Mouse (Mus musculus) stomach, embryonic 15.5 days (tissue): Measurements from ENCODE around the gene Iqce. TPM values are rescaled to one million over a fixed set of nuclear protein-coding genes. Genes with fewer than 3 reads are reported as not detected.

Source experiments
- ATAC-seq: fragments of 200-750 bp; cut with Nextera tagmentation; 2 replicates; pipeline ENCODE4 v1.8.0; 2017; ENCODE audit warnings: low read depth, moderate number of reproducible peaks, moderate TSS enrichment; ENCODE audit not compliant: insufficient read depth, low FRiP score
- H3K27ac ChIP-seq: fragments of 300-500 bp; sonication (generic); 2 replicates; pipeline ENCODE4 v1.5.1; 2015; ENCODE audit warnings: mild to moderate bottlenecking, inconsistent platforms
- H3K27me3 ChIP-seq: fragments of 300-500 bp; sonication (generic); replicated peaks from 2 replicates; pipeline ENCODE4 v1.6.1; 2015; ENCODE audit warnings: inconsistent platforms
- H3K36me3 ChIP-seq: fragments of 300-500 bp; sonication (generic); 2 replicates; pipeline ENCODE4 v1.6.1; 2015; ENCODE audit warnings: inconsistent platforms
- H3K4me1 ChIP-seq: fragments of 300-500 bp; sonication (generic); 2 replicates; pipeline ENCODE4 v1.6.1; 2015; ENCODE audit warnings: inconsistent platforms
- H3K4me2 ChIP-seq: fragments of 300-500 bp; sonication (generic); 2 replicates; pipeline ENCODE4 v1.6.1; 2015; ENCODE audit warnings: mild to moderate bottlenecking, inconsistent platforms
- H3K4me3 ChIP-seq: fragments of 300-500 bp; sonication (generic); replicated peaks from 2 replicates; pipeline ENCODE4 v1.5.1; 2015; ENCODE audit warnings: inconsistent platforms
- H3K9ac ChIP-seq: fragments of 300-500 bp; sonication (generic); 2 replicates; pipeline ENCODE4 v1.6.1; 2015; ENCODE audit warnings: inconsistent platforms
- H3K9me3 ChIP-seq: fragments of 300-500 bp; sonication (generic); 2 replicates; pipeline ENCODE4 v1.6.1; 2016; ENCODE audit warnings: inconsistent platforms
- WGBS: fragments of 180-500 bp; shearing (Covaris S2); methylation state at CpG from one replicate; pipeline ENCODE4 v1.1.7; 2015; 5-methylcytosine and 5-hydroxymethylcytosine counted together
- polyA plus RNA-seq: library from polyadenylated mRNA; unstranded; fragments of >200 nt; fragmentation: Nextera tagmentation; extraction: Ambion mirVana; gene quantifications from 2 replicates; pipeline ENCODE4 v1.2.1, GENCODE M21; 2015

The Iqce gene
- polyA plus RNA-seq, 1 experiment from 2014 or later, result 20.3 TPM

- H3K27ac ChIP-seq, result peak overlapping the region; percentile 16; the same call in 1 of the 2 replicates
- 23% methylated on average over 6 of the region's 6 CpGs for WGBS
Observed at GRCm38 (mm10) chr5:140619151-140619771, 82.9 kb downstream of the Iqce start.

GRCm38 (mm10) chr5:140617714-140618113 lies 84.5 kb downstream of the Iqce start:
- Histone ChIP-seq H3K27me3 (no peaks in the 10 kb centered on the region), H3K4me3 (no peak overlapping the region), H3K9me3 (no peaks in the 10 kb centered on the region), H3K4me1 (peaks cover 18% of the 10 kb centered on the region), H3K36me3 (peaks cover 26% of the 10 kb centered on the region), H3K9ac (no peak overlapping the region), H3K27ac (peak overlapping the region; percentile 63; the same call in 1 of the 2 replicates), H3K4me2 (no peak overlapping the region)
- WGBS, result 71% methylated on average over 5 of the region's 5 CpGs
- ATAC-seq, result no peak

More at GRCm38 (mm10) chr5:140619151-140619771, 82.9 kb downstream of the Iqce start:
- H3K27me3 ChIP-seq, result no peaks in the 10 kb centered on the region
- no peak overlapping the region for H3K4me3 ChIP-seq
- H3K36me3 ChIP-seq, result peaks cover 26% of the 10 kb centered on the region
- H3K9me3 ChIP-seq, result no peaks in the 10 kb centered on the region
- H3K4me1 ChIP-seq, result peaks cover 8% of the 10 kb centered on the region
- no peak overlapping the region for H3K9ac ChIP-seq
- ATAC-seq, result no peak; the same call in 1 of the 2 replicates
- no peak overlapping the region for H3K4me2 ChIP-seq

DNA sequence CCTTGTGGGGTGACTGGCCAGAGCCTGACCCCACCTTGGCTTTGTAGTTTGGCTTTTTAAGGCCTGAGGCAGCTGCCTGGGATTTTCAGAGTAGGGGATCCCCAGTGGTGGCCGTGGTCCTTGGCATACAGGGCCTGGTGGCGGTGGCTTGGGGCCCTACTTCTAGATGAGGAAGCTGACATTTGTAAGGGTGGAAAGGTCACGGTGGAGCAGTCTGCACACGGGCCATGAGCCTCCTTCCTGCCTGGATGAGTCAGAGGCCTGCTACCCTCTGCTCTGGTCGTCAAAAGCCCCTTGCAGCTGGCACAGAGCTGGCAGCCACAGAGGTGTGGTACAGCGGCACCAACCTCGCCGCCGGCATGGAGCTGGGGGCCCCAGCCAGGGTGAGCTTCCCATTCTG lies 85.5 kb downstream of the Iqce start:
- peaks cover 24% of the 10 kb centered on the region for H3K4me1 ChIP-seq
- H3K9ac ChIP-seq, result no peak overlapping the region
- no peak for ATAC-seq
- no peak overlapping the region for H3K4me3 ChIP-seq
- no peak overlapping the region for H3K4me2 ChIP-seq
- no peaks in the 10 kb centered on the region for H3K27me3 ChIP-seq
- 56% methylated on average over 9 of the region's 9 CpGs for WGBS
- H3K36me3 ChIP-seq, result peaks cover 23% of the 10 kb centered on the region
- peak overlapping the region; percentile 63 for H3K27ac ChIP-seq
- no peaks in the 10 kb centered on the region for H3K9me3 ChIP-seq

DNA sequence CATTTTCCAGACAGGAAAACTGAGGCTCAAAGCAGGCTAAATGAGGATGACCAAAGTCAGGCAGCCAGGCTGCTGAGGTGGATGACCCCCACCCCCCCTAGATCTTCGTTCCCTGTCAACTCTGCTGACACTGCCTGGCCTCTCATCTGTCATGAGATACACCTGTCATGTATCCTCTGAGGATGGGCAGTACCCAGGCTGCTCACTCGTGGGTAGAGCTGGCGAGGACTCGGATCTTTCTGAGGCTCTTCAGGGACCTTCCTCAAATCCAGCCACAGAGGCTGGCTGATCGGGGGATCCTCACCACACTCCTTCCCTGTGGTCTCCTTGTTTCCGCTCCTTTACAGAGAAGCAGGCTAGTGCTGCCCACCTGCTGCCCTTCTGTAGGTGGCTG lies 86.1 kb downstream of the Iqce start:
- Histone ChIP-seq H3K9me3 (no peaks in the 10 kb centered on the region), H3K36me3 (peaks cover 18% of the 10 kb centered on the region), H3K27me3 (no peaks in the 10 kb centered on the region), H3K4me2 (no peak overlapping the region), H3K4me3 (no peak overlapping the region), H3K27ac (peak overlapping the region; percentile 57; the same call in 1 of the 2 replicates), H3K9ac (no peak overlapping the region), H3K4me1 (peaks cover 28% of the 10 kb centered on the region)
- no peak for ATAC-seq
- WGBS, result 76% methylated on average over 6 of the region's 6 CpGs

DNA sequence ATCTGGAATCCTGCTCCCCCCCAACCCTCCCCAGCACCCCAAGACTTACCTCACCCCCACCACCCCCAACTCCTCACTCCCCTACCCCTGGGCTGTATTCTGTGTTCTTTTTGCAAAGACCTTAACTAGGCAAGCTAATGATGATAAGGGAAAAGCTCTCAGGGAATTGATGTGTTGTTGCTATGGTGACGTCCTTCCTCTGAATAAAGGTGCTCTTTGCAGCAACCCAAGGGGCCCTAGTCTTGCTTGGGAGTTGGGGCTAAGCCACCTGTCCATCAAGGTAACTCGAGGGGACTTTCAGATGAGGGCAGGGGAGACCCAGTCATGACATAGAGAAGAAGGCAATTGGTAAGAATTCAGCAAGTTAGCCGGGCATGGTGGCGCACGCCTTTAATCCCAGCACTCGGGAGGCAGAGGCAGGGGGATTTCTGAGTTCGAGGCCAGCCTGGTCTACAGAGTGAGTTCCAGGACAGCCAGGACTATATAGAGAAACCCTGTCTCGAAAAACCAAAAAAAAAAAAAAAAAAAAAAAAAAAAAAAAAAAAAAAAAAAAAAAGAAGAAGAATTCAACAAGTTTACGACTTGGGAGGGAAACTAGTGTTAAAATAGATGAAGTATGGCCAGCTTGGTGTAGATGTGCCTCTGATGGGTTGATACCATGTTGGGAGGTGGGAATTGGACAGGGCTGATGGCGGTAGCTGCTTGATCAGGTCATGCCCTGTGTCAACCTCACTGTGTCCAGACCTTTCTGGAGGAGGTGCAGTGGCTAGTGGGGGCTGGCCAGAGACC lies 86.7 kb downstream of the Iqce start:
- H3K36me3 ChIP-seq, result peaks cover 18% of the 10 kb centered on the region
- no peak for ATAC-seq
- H3K9ac ChIP-seq, result no peak overlapping the region
- peaks cover 34% of the 10 kb centered on the region for H3K4me1 ChIP-seq
- no peak overlapping the region for H3K4me3 ChIP-seq
- no peaks in the 10 kb centered on the region for H3K27me3 ChIP-seq
- no peaks in the 10 kb centered on the region for H3K9me3 ChIP-seq
- H3K4me2 ChIP-seq, result no peak overlapping the region
- H3K27ac ChIP-seq, result no peak overlapping the region
- WGBS, result 77% methylated on average over 10 of the region's 10 CpGs

- H3K27ac ChIP-seq, result no peak overlapping the region
- ATAC-seq, result no peak
Observed at GRCm38 (mm10) chr5:140614837-140615236, 87.3 kb downstream of the Iqce start.

GRCm38 (mm10) chr5:140614141-140614540 lies 88.0 kb downstream of the Iqce start:
- Histone ChIP-seq H3K4me3 (no peak overlapping the region), H3K36me3 (peaks cover 18% of the 10 kb centered on the region), H3K27ac (no peak overlapping the region), H3K4me1 (peaks cover 47% of the 10 kb centered on the region), H3K9ac (no peak overlapping the region), H3K4me2 (no peak overlapping the region), H3K27me3 (no peaks in the 10 kb centered on the region), H3K9me3 (no peaks in the 10 kb centered on the region)
- WGBS, result 96% methylated on average over 10 of the region's 10 CpGs
- no peak for ATAC-seq

More at GRCm38 (mm10) chr5:140614837-140615236, 87.3 kb downstream of the Iqce start:
- H3K9ac ChIP-seq, result no peak overlapping the region
- peaks cover 40% of the 10 kb centered on the region for H3K4me1 ChIP-seq
- no peaks in the 10 kb centered on the region for H3K27me3 ChIP-seq
- H3K4me3 ChIP-seq, result no peak overlapping the region
- H3K9me3 ChIP-seq, result no peaks in the 10 kb centered on the region
- 76% methylated on average over 4 of the region's 4 CpGs for WGBS
- H3K4me2 ChIP-seq, result no peak overlapping the region
- peaks cover 18% of the 10 kb centered on the region for H3K36me3 ChIP-seq

DNA sequence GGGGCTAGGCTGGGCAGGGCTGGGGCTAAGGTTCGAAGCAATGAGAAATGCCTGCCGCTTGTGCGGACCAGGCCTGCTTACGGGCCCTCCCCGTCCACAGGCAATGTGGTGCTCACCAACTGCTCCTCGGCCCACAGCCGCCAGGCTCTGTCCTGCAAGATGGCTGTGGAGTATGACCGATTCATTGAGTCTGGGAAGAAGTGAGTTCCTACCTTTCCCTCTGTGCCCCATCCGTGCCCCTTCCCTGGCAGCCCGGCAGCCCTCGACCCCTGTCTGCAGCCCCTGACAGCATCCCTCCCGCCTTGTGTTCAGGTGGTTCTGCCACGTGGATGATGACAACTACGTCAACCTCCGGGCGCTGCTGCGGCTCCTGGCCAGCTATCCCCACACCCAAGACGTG lies 90.0 kb downstream of the Iqce start:
- no peak overlapping the region for H3K9ac ChIP-seq
- ATAC-seq, result no peak
- H3K27me3 ChIP-seq, result no peaks in the 10 kb centered on the region
- H3K4me1 ChIP-seq, result peaks cover 60% of the 10 kb centered on the region
- peak overlapping the region; percentile 70 for H3K4me3 ChIP-seq
- no peaks in the 10 kb centered on the region for H3K9me3 ChIP-seq
- peak overlapping the region; percentile 83 for H3K4me2 ChIP-seq
- peak overlapping the region; percentile 97 for H3K27ac ChIP-seq
- H3K36me3 ChIP-seq, result peaks cover 18% of the 10 kb centered on the region
- WGBS, result 59% methylated on average over 18 of the region's 18 CpGs

Other genes starting within 250 kb of the Iqce start
- 21.1 and 21.7 TPM in 2 replicates for gene Chst12, start 196.8 kb downstream of the Iqce start, polyA plus RNA-seq
- 0.23 and 0.39 TPM in 2 replicates for gene Grifin, start 137.3 kb downstream of the Iqce start, polyA plus RNA-seq
- gene Lfng, start 95.1 kb downstream of the Iqce start, polyA plus RNA-seq, result 24.5 and 25.6 TPM in 2 replicates
- 31.9 and 38.0 TPM in 2 replicates for gene Ttyh3, start 53.3 kb downstream of the Iqce start, polyA plus RNA-seq
- 18.7 and 20.4 TPM in 2 replicates for gene Brat1, start 2.6 kb upstream of the Iqce start, polyA plus RNA-seq
- 1.1 and 1.3 TPM in 2 replicates for gene Amz1, start 21.7 kb upstream of the Iqce start, polyA plus RNA-seq
- 49.5 and 50.1 TPM in 2 replicates for gene Gna12, start 128.1 kb upstream of the Iqce start, polyA plus RNA-seq